Mouse (Mus musculus) CH12F3 (cell line): ENCODE measurements around the gene Ugt1a10.
"Not testable (repeated sequence)": the region's sequence is repeated elsewhere in the genome, so short reads cannot be mapped to it uniquely, and the experiment has no call there.

ENCODE experiments used
- in situ Hi-C: fragments of 300-500 bp; cut with MboI; formaldehyde crosslinking; loops from 2 replicates; pipeline ENCODE4 v1.14.3; 2020; ENCODE audit warnings: low sequenced_read_pairs

Gene Ugt1a10

DNA sequence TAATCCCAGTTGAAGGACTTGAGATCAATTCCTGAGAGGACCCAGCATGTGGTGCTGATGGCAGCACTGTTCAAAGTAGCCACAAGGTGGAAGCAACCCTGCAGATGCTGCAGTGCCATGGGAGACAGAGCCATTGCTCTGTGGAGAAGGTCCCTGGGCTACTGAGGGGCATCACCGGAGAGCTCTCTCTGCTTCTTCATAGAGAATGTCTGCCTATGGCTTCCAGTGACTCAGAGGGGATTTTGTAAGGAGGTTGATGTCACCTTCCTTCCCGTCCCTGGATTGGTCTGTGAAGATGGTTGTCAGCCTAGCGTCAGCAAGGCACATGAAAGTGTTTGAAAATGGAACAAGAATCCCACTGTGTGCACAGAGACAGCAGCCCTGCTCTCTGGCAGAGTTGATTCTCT, 39.1 kb downstream of the Ugt1a10 start:
- in situ Hi-C loops, result not testable (repeated sequence)

DNA sequence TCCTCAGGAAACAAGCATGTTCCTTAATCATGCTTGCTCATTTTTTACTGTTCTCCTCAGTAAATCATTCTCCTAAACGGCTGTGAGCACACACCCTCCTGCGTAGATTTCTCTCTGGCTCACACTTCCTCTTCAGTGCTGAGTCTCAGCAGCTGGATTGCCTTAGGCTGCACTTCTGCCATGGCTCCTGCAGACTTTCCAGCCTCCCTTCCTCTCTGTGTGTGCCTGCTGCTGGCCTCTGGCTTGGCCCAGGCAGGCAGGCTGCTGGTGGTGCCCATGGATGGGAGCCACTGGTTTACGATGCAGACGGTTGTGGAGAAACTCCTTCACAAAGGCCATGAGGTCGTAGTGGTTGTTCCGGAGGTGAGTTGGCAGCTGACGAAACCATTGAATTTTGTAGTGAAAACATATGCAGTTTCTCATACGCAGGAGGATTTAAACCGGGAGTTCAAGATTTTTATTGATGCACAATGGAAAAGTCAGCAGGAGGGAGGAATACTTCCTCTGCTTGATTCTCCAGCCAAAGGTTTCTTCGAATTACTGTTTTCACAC, 39.8 kb downstream of the Ugt1a10 start, which contains the start of gene Ugt1a7c:
Gene Ugt1a7c (plus strand): TSS at position 122 of the 552 bp plus-strand sequence.
- in situ Hi-C loops, result no loop called here

DNA sequence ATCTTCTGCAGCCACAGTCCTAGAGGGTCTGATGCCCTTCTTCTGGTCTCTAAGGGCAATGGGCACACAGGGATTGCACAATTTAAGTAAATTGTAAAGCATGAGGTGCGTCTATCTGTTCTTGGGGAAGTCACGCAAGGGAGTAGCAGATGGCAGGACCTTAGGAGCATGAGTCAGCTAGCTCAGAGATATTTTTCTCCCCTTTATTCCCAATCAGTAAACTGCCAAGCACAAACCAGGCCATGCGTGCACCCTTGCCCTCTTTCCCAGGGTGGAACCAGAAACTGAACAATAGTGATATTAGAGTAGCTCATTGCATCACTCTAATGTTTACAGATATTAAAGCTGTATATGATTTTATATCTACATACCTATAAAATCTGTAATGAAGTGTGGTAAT, 43.4 kb downstream of the Ugt1a10 start:
- in situ Hi-C loops, result not testable (repeated sequence)

DNA sequence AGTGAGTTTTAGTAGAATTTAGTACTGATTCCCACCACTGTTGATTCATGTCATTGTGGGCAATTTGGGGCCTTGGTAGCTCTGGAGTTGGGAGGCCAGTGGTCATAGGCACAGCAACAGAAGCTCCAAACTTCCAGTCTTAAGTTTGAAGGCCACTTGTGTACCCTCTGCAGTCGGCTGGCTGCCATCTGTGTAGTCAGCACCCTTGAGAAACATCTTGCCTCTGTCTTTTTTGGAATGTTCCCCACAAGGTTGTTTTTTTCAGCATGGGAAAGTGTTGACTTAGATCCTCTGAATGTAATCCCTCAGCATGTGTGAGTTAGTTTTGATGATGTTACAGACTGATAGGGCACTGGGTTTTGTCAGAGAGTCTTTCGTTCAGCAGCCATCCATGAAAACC, 44.5 kb downstream of the Ugt1a10 start:
- in situ Hi-C loops, result not testable (repeated sequence)

- in situ Hi-C loops, result not testable (repeated sequence)
These were observed 47.8 kb downstream of the Ugt1a10 start, which contains the start of gene Ugt1a6b for GRCm38 (mm10) chr1:88103019-88103418. TSS of gene Ugt1a6b (plus strand) at chr1:88103252.

- in situ Hi-C loops, result not testable (repeated sequence)
These were observed 48.7 kb downstream of the Ugt1a10 start for GRCm38 (mm10) chr1:88103697-88104468.

DNA sequence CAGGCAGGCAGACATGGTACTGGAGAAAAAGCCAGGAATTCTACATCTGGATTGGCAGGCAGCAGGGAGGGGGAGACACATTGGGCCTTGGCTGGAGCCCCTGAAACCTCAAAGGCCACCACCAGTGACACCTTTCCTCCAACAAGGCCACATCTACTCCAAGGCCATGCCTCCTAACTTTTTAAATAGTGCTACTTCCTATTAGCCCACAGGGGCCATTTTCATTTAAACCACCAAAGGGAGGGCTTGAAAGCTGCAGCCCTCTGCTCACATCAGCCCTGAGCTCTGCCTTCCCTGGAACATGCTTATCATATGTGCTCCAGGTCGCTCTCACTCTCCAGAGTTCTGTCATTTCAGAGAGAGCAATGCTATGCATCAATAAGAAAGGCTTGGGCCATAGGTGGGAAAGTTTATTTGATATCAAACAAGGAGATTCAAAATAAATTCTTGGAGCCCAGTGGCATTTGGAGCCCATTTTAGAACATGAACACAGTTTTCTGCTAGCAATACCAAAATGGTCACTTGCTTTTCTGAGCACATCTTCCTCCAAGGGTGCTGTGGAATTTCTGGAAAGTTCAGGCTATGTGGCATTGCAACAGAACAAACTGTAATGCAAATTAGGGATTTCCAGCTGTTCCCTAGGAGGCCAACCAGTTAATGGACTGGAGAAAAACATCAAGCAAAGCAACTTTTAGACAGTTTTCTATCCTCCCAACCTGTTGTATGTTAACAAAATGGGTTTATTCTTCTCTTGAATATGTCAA, 49.7 kb downstream of the Ugt1a10 start:
- in situ Hi-C loops, result no loop called here

DNA sequence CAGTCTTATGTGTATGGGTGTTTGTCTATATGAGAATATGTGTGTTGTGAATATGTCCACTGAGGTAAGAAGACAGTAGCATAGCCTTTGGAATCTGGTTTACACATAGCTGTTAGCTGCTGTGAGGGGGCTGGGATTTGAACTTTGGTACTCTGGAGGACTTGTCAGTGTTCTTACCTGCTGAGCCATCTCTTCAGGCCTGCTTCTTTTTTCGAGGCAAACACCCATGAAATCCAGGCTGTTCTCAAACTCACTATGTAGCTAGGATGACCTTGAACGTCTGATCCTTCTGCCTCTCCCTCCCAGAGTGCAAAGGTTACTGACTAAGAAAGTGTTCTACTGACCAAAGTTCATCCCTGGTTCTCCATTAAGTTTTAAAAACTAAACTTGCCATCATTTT, 50.5 kb downstream of the Ugt1a10 start:
- in situ Hi-C loops, result no loop called here

- in situ Hi-C loops, result not testable (repeated sequence)
These were observed 53.9 kb downstream of the Ugt1a10 start for GRCm38 (mm10) chr1:88109027-88109557.

DNA sequence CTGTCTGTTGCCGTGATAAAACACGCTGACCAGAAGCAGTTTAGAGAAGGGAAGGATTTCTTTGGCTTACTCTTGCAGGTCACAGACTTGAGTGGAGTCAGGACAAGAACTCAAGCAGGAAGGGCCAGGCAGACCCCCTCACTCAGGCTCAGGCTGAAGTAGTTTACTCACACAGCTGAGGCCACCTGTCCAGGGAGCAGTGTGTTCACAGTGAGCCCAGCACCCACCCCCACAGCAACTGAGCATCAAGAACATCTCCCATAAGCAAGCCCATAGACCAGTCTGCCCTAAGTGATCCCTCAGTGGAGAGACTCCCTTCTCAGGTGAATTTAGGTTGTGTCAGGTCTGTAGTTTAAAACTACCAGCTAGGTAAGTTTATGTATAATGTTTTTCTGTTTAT, 54.4 kb downstream of the Ugt1a10 start:
- in situ Hi-C loops, result not testable (repeated sequence)

GRCm38 (mm10) chr1:88112769-88113168, 57.6 kb downstream of the Ugt1a10 start:
- in situ Hi-C loops, result not testable (repeated sequence)

GRCm38 (mm10) chr1:88120550-88120949, 65.4 kb downstream of the Ugt1a10 start:
- in situ Hi-C loops, result not testable (repeated sequence)

DNA sequence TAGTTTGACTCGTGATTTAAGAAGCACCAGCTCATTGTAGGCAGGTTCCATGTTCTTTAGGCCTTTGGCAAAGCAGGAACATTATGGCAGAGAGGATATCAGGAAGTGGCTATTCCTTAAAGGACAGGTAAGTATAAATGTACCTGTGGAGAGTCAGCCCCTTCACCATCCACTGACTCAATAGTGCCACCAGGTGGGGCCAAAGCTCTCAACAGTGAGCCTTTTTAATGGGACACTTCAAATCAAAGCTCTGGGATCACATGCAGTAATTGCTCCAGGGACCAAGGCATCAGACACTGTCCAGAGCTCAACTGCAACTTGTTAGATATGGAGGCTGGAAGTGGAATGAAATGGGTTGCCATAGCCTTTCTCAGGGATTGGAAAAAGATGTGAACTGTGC, 66.3 kb downstream of the Ugt1a10 start:
- in situ Hi-C loops, result not testable (repeated sequence)

- in situ Hi-C loops, result loop anchor here (25.0 kb wide), 1 partner anchor 161 kb away; the partner anchor contains the start of genes Hjurp and Trpm8
These were observed 70.7 kb downstream of the Ugt1a10 start for GRCm38 (mm10) chr1:88125827-88126360.

- in situ Hi-C loops, result loop anchor here (25.0 kb wide), 1 partner anchor 158 kb away; the partner anchor contains the start of genes Hjurp and Trpm8
These were observed 73.9 kb downstream of the Ugt1a10 start for GRCm38 (mm10) chr1:88129091-88129490.

DNA sequence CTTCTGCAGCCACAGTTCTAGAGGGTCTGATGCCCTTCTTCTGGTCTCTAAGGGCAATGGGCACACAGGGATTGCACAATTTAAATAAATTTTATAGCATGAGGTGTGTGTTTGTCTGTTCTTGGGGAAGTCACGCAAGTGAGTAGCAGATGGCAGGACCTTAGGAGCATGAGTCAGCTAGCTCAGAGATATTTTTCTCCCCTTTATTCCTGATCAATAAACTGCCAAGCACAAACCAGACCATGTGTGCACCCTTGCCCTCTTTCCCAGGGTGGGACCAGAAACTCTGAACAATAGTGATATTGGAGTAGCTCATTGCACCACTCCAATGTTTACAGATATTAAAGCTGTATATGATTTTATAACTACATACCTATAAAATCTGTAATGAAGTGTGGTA, 75.0 kb downstream of the Ugt1a10 start:
- in situ Hi-C loops, result loop anchor here (25.0 kb wide), 1 partner anchor 157 kb away; the partner anchor contains the start of genes Hjurp and Trpm8

GRCm38 (mm10) chr1:88133908-88134456, 78.8 kb downstream of the Ugt1a10 start:
- in situ Hi-C loops, result loop anchor here (25.0 kb wide), 1 partner anchor 153 kb away; the partner anchor contains the start of genes Hjurp and Trpm8

DNA sequence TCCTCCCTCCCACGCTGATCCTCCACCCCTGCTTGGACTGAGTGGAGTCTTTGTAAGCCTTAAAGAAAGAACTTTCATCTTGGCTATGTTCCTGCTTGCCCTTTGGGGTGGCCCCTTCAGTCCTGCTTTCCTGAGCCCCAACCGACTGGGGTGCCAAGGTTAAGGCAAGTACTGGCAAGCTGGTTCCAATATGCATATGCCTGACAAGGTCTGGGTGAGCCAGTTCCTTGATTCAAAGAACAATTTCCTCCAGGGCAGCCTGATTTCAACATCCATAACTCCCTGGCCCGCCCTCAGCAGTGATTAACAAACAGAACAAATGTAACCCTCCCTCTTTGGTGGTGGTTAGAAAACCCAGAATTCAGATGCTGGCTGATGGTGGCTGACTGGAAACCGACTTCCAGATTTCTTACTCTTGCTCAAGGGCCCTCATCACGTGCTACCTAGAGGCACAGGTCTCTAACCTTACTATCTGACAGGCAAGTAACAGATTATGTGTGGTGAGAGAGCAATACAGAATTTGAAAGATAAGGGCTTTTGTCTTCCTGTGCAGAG, 79.3 kb downstream of the Ugt1a10 start, which contains the start of gene Ugt1a6a:
Gene Ugt1a6a (plus strand): TSS at position 353 of the 555 bp plus-strand sequence.
- in situ Hi-C loops, result loop anchor here (25.0 kb wide), 1 partner anchor 153 kb away; the partner anchor contains the start of genes Hjurp and Trpm8

DNA sequence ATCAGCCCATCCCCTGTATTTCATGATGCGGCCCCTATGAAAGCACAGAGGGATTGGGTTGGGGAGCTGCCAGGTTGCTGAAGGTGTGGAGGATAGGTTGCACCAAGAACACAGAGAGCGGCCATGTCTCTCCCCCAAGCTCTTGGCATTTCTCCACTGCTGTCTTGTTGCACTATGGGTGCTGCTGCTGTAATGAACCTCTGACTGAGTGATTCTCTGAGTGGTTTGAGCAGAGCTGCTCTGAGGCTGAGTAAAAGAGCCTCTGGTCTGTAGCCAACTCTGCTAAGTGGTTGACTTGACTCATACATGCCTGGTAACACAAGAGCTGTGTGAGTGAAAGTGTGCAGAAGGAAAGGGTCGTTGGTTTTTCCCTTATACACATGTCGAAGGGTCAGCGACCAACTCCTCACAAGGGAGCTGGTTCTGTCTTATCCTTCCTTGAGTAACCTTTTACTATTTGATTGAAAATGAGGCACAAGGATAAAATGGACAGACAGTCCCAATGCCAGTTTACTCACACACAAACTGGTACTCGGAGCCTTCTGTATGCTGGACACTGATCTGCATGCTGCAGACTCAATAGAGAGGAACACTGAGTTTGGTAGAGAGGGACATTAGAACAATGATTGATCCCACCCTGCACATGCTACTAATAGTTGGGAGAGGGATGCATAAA, 80.2 kb downstream of the Ugt1a10 start:
- in situ Hi-C loops, result loop anchor here (25.0 kb wide), 1 partner anchor 152 kb away; the partner anchor contains the start of genes Hjurp and Trpm8
